Mouse (Mus musculus): ENCODE data around the gene Gm20518. TPM values are rescaled to one million over a fixed set of nuclear protein-coding genes. Genes with fewer than 3 reads are reported as not detected.

Gene Gm20518
- polyA plus RNA-seq, 1 experiment: 0.08 TPM

DNA sequence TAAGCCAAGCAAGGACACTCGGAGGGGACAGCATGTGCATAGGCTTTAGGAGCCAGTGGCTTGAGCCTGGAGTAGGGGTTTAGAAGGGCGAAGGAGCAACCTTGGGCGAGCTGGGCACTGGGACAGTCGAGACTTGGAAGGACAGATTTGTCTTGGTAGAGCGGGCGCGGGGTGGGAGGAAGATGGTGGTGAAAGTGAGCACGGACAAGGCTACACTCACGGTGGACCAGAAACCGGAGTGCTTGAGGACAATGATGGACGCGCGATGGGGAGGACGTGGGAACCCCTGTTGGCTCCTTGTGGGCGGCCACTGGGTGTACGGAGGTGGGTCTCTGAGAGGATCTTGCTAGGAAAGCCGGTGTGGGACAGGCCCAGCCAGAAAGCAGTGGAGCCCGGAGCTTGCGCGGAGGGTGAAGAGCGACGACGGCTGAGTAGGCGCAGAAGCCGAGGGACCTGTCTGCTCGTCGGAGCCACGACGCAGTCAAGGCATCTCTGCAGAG is 93.6 kb downstream of the Gm20518 start:
- Histone ChIP-seq H3K4me2 (ENCODE audit: low read depth) (peak overlapping the region; percentile 62), H3K27me3 (ENCODE audit: control insufficient read depth, insufficient read depth, insufficient read length) (no peaks in the 10 kb centered on the region), H3K36me3 (ENCODE audit: control insufficient read depth, insufficient read depth) (no peaks in the 10 kb centered on the region), H3K4me3 (peak overlapping the region; percentile 64), H3ac (ENCODE audit: control insufficient read depth, insufficient read length) (peak overlapping the region; percentile 19), H3K79me2 (ENCODE audit: control insufficient read depth, insufficient read depth) (peaks cover 26% of the 10 kb centered on the region)
- TF ChIP-seq MAX (IDR thresholded peaks at IDR 0.05; ENCODE audit: low read depth): no peak
- TF ChIP-seq CEBPB (IDR thresholded peaks at IDR 0.05; ENCODE audit: insufficient read depth, poor library complexity, severe bottlenecking): no peak
- no peak for TF ChIP-seq TCF3 (IDR thresholded peaks at IDR 0.05; ENCODE audit: insufficient read length, low read depth)
- no peak for TF ChIP-seq SRF (IDR thresholded peaks at IDR 0.05; ENCODE audit: control insufficient read depth, insufficient read length, low read depth)

GRCm38 (mm10) chr16:17796971-17797811 is 94.3 kb downstream of the Gm20518 start, which contains the start of gene Scarf2:
Gene Scarf2, plus strand, starts transcription at chr16:17797282.
- Histone ChIP-seq H3K36me3 (ENCODE audit: control insufficient read depth, insufficient read depth) (no peaks in the 10 kb centered on the region), H3K27me3 (ENCODE audit: control insufficient read depth, insufficient read depth, insufficient read length) (no peaks in the 10 kb centered on the region), H3K4me3 (peak within 1 kb of the TSS; percentile 64), H3K79me2 (ENCODE audit: control insufficient read depth, insufficient read depth) (peaks cover 26% of the 10 kb centered on the region), H3ac (ENCODE audit: control insufficient read depth, insufficient read length) (peak within 1 kb of the TSS; percentile 19), H3K4me2 (ENCODE audit: low read depth) (peak within 1 kb of the TSS; percentile 62)
- no peak for TF ChIP-seq MYOD1 (IDR thresholded peaks at IDR 0.05; ENCODE audit: control insufficient read depth in 1 of 3, insufficient read length in 2 of 3, low read depth in 2 of 3)
- peak; percentile 39 for TF ChIP-seq POLR2A (IDR thresholded peaks at IDR 0.05; ENCODE audit: insufficient read length, low read depth)
- no peak for TF ChIP-seq USF1 (IDR thresholded peaks at IDR 0.05; ENCODE audit: low read depth)

DNA sequence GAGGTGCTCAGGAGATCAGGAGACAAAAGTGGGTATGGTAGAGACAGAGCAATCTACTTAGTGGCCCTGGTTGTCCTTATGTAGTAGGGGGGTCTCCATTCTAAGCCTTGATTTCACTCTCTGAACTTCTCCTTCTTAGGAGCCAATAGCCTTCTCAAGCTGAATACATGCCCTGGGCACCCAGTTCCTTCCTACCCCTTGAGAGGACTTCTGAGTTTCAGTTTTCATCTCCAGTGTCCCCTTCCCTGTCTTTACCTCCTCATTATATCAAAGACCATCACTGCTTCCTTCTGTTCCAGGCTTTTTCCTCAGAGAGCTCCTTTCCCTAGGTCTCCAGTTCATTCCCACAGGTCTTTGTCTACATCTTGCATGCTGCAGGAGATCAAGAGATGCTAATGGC is 95.0 kb downstream of the Gm20518 start:
- Histone ChIP-seq H3K79me2 (ENCODE audit: control insufficient read depth, insufficient read depth) (peaks cover 25% of the 10 kb centered on the region), H3ac (ENCODE audit: control insufficient read depth, insufficient read length) (no peak overlapping the region), H3K4me3 (peak overlapping the region; percentile 64), H3K4me2 (ENCODE audit: low read depth) (peak overlapping the region; percentile 46), H3K27me3 (ENCODE audit: control insufficient read depth, insufficient read depth, insufficient read length) (no peaks in the 10 kb centered on the region), H3K36me3 (ENCODE audit: control insufficient read depth, insufficient read depth) (no peaks in the 10 kb centered on the region)
- TF ChIP-seq MAX (IDR thresholded peaks at IDR 0.05; ENCODE audit: low read depth) (no peak), SRF (IDR thresholded peaks at IDR 0.05; ENCODE audit: control insufficient read depth, insufficient read length, low read depth) (no peak), POLR2AphosphoS2 (IDR thresholded peaks at IDR 0.05; ENCODE audit: insufficient read length, low read depth) (no peak), E2F4 (IDR thresholded peaks at IDR 0.05; ENCODE audit: insufficient read depth) (no peak), POLR2A (IDR thresholded peaks at IDR 0.05; ENCODE audit: insufficient read length, low read depth) (no peak), MYOG (IDR thresholded peaks at IDR 0.05; ENCODE audit: control insufficient read depth in 1 of 3, insufficient read depth in 1 of 3, insufficient read length in 2 of 3, low read depth in 2 of 3) (no peak), CEBPB (IDR thresholded peaks at IDR 0.05; ENCODE audit: insufficient read depth, poor library complexity, severe bottlenecking) (no peak), MYOD1 (IDR thresholded peaks at IDR 0.05; ENCODE audit: control insufficient read depth in 1 of 3, insufficient read length in 2 of 3, low read depth in 2 of 3) (no peak), USF1 (IDR thresholded peaks at IDR 0.05; ENCODE audit: low read depth) (no peak), TCF12 (IDR thresholded peaks at IDR 0.05; ENCODE audit: insufficient read depth, poor library complexity, severe bottlenecking) (no peak), REST (IDR thresholded peaks at IDR 0.05; ENCODE audit: insufficient read depth, insufficient read length) (no peak), TCF3 (IDR thresholded peaks at IDR 0.05; ENCODE audit: insufficient read length, low read depth) (no peak)

DNA sequence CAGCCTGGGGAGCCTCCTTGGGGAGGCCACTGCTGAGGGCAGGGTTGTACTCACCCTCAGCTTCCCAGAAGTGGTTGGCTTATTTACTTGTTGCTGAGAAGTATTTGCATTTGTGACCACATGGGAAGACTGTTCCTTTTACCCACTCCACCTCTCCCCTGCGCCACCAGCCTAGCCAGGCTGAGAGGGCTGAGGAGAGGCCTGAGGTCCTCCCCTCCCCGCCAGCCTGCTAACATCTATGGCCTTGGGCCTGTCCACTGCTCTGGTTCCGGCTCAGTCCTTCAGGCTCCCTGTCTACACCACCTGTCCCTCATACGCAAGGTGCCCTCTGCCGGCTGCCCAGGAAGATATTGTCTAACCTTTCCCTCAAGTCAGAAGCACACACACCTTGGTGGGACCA is 95.8 kb downstream of the Gm20518 start:
- Histone ChIP-seq H3K36me3 (ENCODE audit: control insufficient read depth, insufficient read depth) (peaks cover 7% of the 10 kb centered on the region), H3K4me2 (ENCODE audit: low read depth) (no peak overlapping the region), H3K27me3 (ENCODE audit: control insufficient read depth, insufficient read depth, insufficient read length) (no peaks in the 10 kb centered on the region), H3K79me2 (ENCODE audit: control insufficient read depth, insufficient read depth) (peaks cover 18% of the 10 kb centered on the region), H3K4me3 (no peak overlapping the region), H3ac (ENCODE audit: control insufficient read depth, insufficient read length) (no peak overlapping the region)
- TF ChIP-seq REST (IDR thresholded peaks at IDR 0.05; ENCODE audit: insufficient read depth, insufficient read length): no peak
- TF ChIP-seq POLR2A (IDR thresholded peaks at IDR 0.05; ENCODE audit: insufficient read length, low read depth): no peak
- TF ChIP-seq TCF12 (IDR thresholded peaks at IDR 0.05; ENCODE audit: insufficient read depth, poor library complexity, severe bottlenecking): no peak
- no peak for TF ChIP-seq MAX (IDR thresholded peaks at IDR 0.05; ENCODE audit: low read depth)
- TF ChIP-seq MYOD1 (IDR thresholded peaks at IDR 0.05; ENCODE audit: control insufficient read depth in 1 of 3, insufficient read length in 2 of 3, low read depth in 2 of 3): no peak
- TF ChIP-seq POLR2AphosphoS2 (IDR thresholded peaks at IDR 0.05; ENCODE audit: insufficient read length, low read depth): no peak
- no peak for TF ChIP-seq USF1 (IDR thresholded peaks at IDR 0.05; ENCODE audit: low read depth)
- TF ChIP-seq E2F4 (IDR thresholded peaks at IDR 0.05; ENCODE audit: insufficient read depth): no peak
- no peak for TF ChIP-seq TCF3 (IDR thresholded peaks at IDR 0.05; ENCODE audit: insufficient read length, low read depth)

DNA sequence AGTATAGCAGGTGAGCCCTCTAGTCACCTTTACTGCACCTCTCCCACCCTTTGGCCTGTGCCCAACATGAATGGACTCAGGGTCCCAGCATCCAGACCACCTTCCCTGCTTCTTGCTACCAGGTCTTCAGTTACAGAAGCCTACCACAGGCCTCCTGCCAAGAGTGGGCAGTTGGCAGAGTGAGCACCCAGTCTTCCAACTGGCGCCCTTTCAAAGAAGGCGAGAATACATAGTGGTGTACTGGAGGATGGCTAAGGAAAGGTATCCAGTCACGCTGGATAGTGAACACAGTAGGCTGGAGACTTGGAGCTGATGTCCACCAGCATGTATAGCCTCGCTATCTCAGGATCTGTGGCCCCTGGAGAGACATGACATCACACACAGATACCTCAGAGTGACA is 97.4 kb downstream of the Gm20518 start:
- H3K36me3 ChIP-seq (ENCODE audit: control insufficient read depth, insufficient read depth): peaks cover 8% of the 10 kb centered on the region
- TF ChIP-seq USF1 (IDR thresholded peaks at IDR 0.05; ENCODE audit: low read depth) (no peak), TCF3 (IDR thresholded peaks at IDR 0.05; ENCODE audit: insufficient read length, low read depth) (no peak), MYOD1 (IDR thresholded peaks at IDR 0.05; ENCODE audit: control insufficient read depth in 1 of 3, insufficient read length in 2 of 3, low read depth in 2 of 3) (no peak), TCF12 (IDR thresholded peaks at IDR 0.05; ENCODE audit: insufficient read depth, poor library complexity, severe bottlenecking) (no peak), E2F4 (IDR thresholded peaks at IDR 0.05; ENCODE audit: insufficient read depth) (no peak), POLR2A (IDR thresholded peaks at IDR 0.05; ENCODE audit: insufficient read length, low read depth) (no peak), REST (IDR thresholded peaks at IDR 0.05; ENCODE audit: insufficient read depth, insufficient read length) (no peak)
- no peak overlapping the region for H3K4me3 ChIP-seq
- no peak overlapping the region for H3K4me2 ChIP-seq (ENCODE audit: low read depth)
- H3K79me2 ChIP-seq (ENCODE audit: control insufficient read depth, insufficient read depth): peaks cover 5% of the 10 kb centered on the region
- H3ac ChIP-seq (ENCODE audit: control insufficient read depth, insufficient read length): no peak overlapping the region
- H3K27me3 ChIP-seq (ENCODE audit: control insufficient read depth, insufficient read depth, insufficient read length): no peaks in the 10 kb centered on the region
